Mouse (Mus musculus) ES-E14 (cell line): ENCODE measurements around the gene Haghl.

ENCODE experiments used
- HCFC1 ChIP-seq: IDR thresholded peaks from 2 replicates; pipeline ENCODE4 v1.6.1; 2012; ENCODE audit warnings: low read length, inconsistent platforms, borderline replicate concordance; ENCODE audit not compliant: insufficient read depth
- MAFK ChIP-seq: IDR thresholded peaks from 2 replicates; pipeline ENCODE4 v1.6.1; 2014; ENCODE audit warnings: mild to moderate bottlenecking, low read depth, low read length, inconsistent platforms; ENCODE audit not compliant: insufficient read depth
- ZC3H11A ChIP-seq: IDR thresholded peaks from 2 replicates; pipeline ENCODE4 v1.6.1; 2012; ENCODE audit warnings: low read depth, mild to moderate bottlenecking, inconsistent platforms, low read length, borderline replicate concordance
- ZNF384 ChIP-seq: IDR thresholded peaks from 2 replicates; pipeline ENCODE4 v1.6.1; 2012; ENCODE audit warnings: low read depth, low read length, inconsistent platforms

- TF ChIP-seq MAFK (no peak), HCFC1 (no peak), ZC3H11A (no peak), ZNF384 (no peak)
Observed at GRCm38 (mm10) chr17:25791320-25791842, 5.9 kb upstream of the Haghl start.
